9 mouse cellular contexts compared by ENCODE assay signal in genomic region chr5:112853179-112853578, GRCm38 (mm10). TPM values are rescaled to one million over a fixed set of nuclear protein-coding genes. Genes with fewer than 3 reads are reported as not detected.
A peak's percentile ranks its signal among the peaks of the same experiment; 100 is the strongest.
DNase-seq lines count a peak whose midpoint lies in the region; ATAC-seq and TF ChIP-seq lines count a peak whose summit lies in the region.
"Had no signal": no experiment of that assay in that cellular context is flagged by ENCODE, and none has a peak within 500 bp of the region (broad histone marks: within the 10 kb centered on the region; RNA-seq: fewer than 3 reads in every experiment).

No protein-coding gene starts in this region.

- no peak for TF ChIP-seq CTCF in heart, adult 2 months (IDR thresholded peaks at IDR 0.05)

- no peaks in the 10 kb centered on the region for H3K79me2 ChIP-seq in heart, adult 2 months (replicated peaks; ENCODE audit: control insufficient read depth, insufficient read depth, low read length)

- H3K9ac ChIP-seq in heart, adult 2 months (ENCODE audit: low read depth, low read length), result no peak overlapping the region
- no peak overlapping the region for H3K9ac ChIP-seq in heart, embryonic 11.5 days (ENCODE audit: low read depth, low read length)
- H3K9ac ChIP-seq in hindbrain, embryonic 15.5 days, result no peak overlapping the region
- H3K9ac ChIP-seq in neural tube, embryonic 13.5 days, result no peak overlapping the region

- no peaks in the 10 kb centered on the region for H3K27me3 ChIP-seq in heart, adult 2 months (ENCODE audit: control insufficient read depth, insufficient read depth, low read length)
- H3K27me3 ChIP-seq in heart, embryonic 11.5 days (ENCODE audit: control insufficient read depth, insufficient read depth, low read length), result 0 out of 2 replicates have a peak, but pooled peaks cover 4% of the 10 kb centered on the region
- no peaks in the 10 kb centered on the region for H3K27me3 ChIP-seq in hindbrain, embryonic 15.5 days
- peaks cover 20% of the 10 kb centered on the region for H3K27me3 ChIP-seq in limb, embryonic 10.5 days (ENCODE audit: low read depth, poor library complexity, severe bottlenecking)
- H3K27me3 ChIP-seq in neural tube, embryonic 13.5 days, result 0 out of 2 replicates have a peak, but pooled peaks cover 14% of the 10 kb centered on the region
- H3K27me3 ChIP-seq: CH12.LX had no signal

- no peak for TF ChIP-seq POLR2A in heart, adult 2 months (IDR thresholded peaks at IDR 0.05; ENCODE audit: insufficient read depth, low read depth, low read length)

- intact Hi-C loops in heart, adult 2 months (cut with DNase I), result loop anchor here (10.0 kb wide), 1 partner anchor 378 kb away; no protein-coding TSS in a partner anchor

- no peak overlapping the region for H3K4me2 ChIP-seq in heart, embryonic 11.5 days
- H3K4me2 ChIP-seq in hindbrain, embryonic 15.5 days, result no peak overlapping the region
- no peak overlapping the region for H3K4me2 ChIP-seq in neural tube, embryonic 13.5 days

- no peak for ATAC-seq in heart, embryonic 11.5 days (replicated peaks; ENCODE audit: insufficient number of reproducible peaks, low FRiP score, low TSS enrichment)
- peak; percentile 57; the same call in 1 of the 2 replicates for ATAC-seq in hindbrain, embryonic 15.5 days (ENCODE audit: low FRiP score, low read depth)
- ATAC-seq in neural tube, embryonic 13.5 days (ENCODE audit: low read depth), result peak; percentile 16; the same call in 1 of the 2 replicates

- H3K4me1 ChIP-seq in heart, adult 2 months (ENCODE audit: control insufficient read depth, insufficient read depth, low read length), result peaks cover 11% of the 10 kb centered on the region
- H3K4me1 ChIP-seq in heart, embryonic 11.5 days (ENCODE audit: control insufficient read depth, insufficient read depth, low read length), result peaks cover 20% of the 10 kb centered on the region
- H3K4me1 ChIP-seq in hindbrain, embryonic 15.5 days (replicated peaks), result peaks cover 51% of the 10 kb centered on the region
- peaks cover 73% of the 10 kb centered on the region for H3K4me1 ChIP-seq in limb, embryonic 10.5 days
- H3K4me1 ChIP-seq in neural tube, embryonic 13.5 days (replicated peaks), result peaks cover 79% of the 10 kb centered on the region

- DNase-seq in heart, adult 2 months, result peak; percentile 84 to 86
- peak; percentile 24 to 33 for DNase-seq in frontal cortex, postnatal 25 days (ENCODE audit: low spot score in 2 of 2)
- no peak for DNase-seq in limb, embryonic 10.5 days (ENCODE audit: low spot score)
- DNase-seq in urinary bladder, postnatal 4 days (ENCODE audit: low spot score in 2 of 2), result peak; percentile 73 to 77
- DNase-seq in cerebellum, adult 11-12 months, result no peak

- no peak overlapping the region for H3K4me3 ChIP-seq in heart, adult 2 months
- H3K4me3 ChIP-seq in heart, embryonic 11.5 days (ENCODE audit: low read depth, low read length), result no peak overlapping the region
- H3K4me3 ChIP-seq in hindbrain, embryonic 15.5 days, result no peak overlapping the region
- no peak overlapping the region for H3K4me3 ChIP-seq in limb, embryonic 10.5 days
- no peak overlapping the region for H3K4me3 ChIP-seq in neural tube, embryonic 13.5 days

- TF ChIP-seq EP300 in heart, adult 2 months (IDR thresholded peaks at IDR 0.05; ENCODE audit: insufficient read depth, low read depth, low read length), result peak; percentile 54; the same call in 1 of the 2 replicates

- 29% methylated on average over 8 of the region's 8 CpGs for WGBS in heart, adult 2 months
- 58% methylated on average over 8 of the region's 8 CpGs for WGBS in heart, embryonic 11.5 days (ENCODE audit: insufficient replicate concordance)
- 16% methylated on average over 8 of the region's 8 CpGs for whole genome bisulfite sequencing in hindbrain, embryonic 15.5 days
- WGBS in limb, embryonic 10.5 days, result 45% methylated on average over 8 of the region's 8 CpGs
- WGBS in neural tube, embryonic 13.5 days, result 11% methylated on average over 8 of the region's 8 CpGs

- no peak overlapping the region for H3K27ac ChIP-seq in heart, adult 2 months
- no peak overlapping the region for H3K27ac ChIP-seq in heart, embryonic 11.5 days (ENCODE audit: low read depth, low read length)
- peak overlapping the region; percentile 65 for H3K27ac ChIP-seq in hindbrain, embryonic 15.5 days (replicated peaks)
- peak overlapping the region; percentile 74 for H3K27ac ChIP-seq in limb, embryonic 10.5 days
- peak overlapping the region; percentile 86 for H3K27ac ChIP-seq in neural tube, embryonic 13.5 days (replicated peaks)

- no peaks in the 10 kb centered on the region for H3K9me3 ChIP-seq in heart, embryonic 11.5 days (replicated peaks; ENCODE audit: control insufficient read depth, low read length)
- no peaks in the 10 kb centered on the region for H3K9me3 ChIP-seq in hindbrain, embryonic 15.5 days
- no peaks in the 10 kb centered on the region for H3K9me3 ChIP-seq in limb, embryonic 10.5 days (replicated peaks)
- no peaks in the 10 kb centered on the region for H3K9me3 ChIP-seq in neural tube, embryonic 13.5 days

- H3K36me3 ChIP-seq in heart, adult 2 months (ENCODE audit: control insufficient read depth, insufficient read depth, low read length), result no peaks in the 10 kb centered on the region
- no peaks in the 10 kb centered on the region; the same call in 1 of the 2 replicates for H3K36me3 ChIP-seq in heart, embryonic 11.5 days (ENCODE audit: control insufficient read depth, insufficient read depth, low read length)
- H3K36me3 ChIP-seq in hindbrain, embryonic 15.5 days, result no peaks in the 10 kb centered on the region
- no peaks in the 10 kb centered on the region for H3K36me3 ChIP-seq in limb, embryonic 10.5 days
- no peaks in the 10 kb centered on the region for H3K36me3 ChIP-seq in neural tube, embryonic 13.5 days

RNA-seq across cellular contexts. Expression of gene Myo18b, which starts 43.0 kb away (rescaled TPM):
- total RNA-seq in heart, adult 2 months (2021), result 100 to 1,000 TPM; 198 to 235 TPM
- 74.3 and 111 TPM in 2 replicates for polyA plus RNA-seq in heart, adult 2 months (2012; rRNA removed)
- 22.2 and 26.3 TPM in 2 replicates for polyA plus RNA-seq in heart, embryonic 11.5 days (2014; fragmentation: Nextera tagmentation; extraction: Ambion mirVana)
- 1.0 and 1.5 TPM in 2 replicates for polyA plus RNA-seq in hindbrain, embryonic 15.5 days (2015; fragmentation: Nextera tagmentation; extraction: Ambion mirVana)
- polyA plus RNA-seq in limb, embryonic 10.5 days (2016; fragmentation: Nextera tagmentation; extraction: Ambion mirVana), result 0.30 and 0.41 TPM in 2 replicates
- polyA plus RNA-seq in neural tube, embryonic 13.5 days (2015; fragmentation: Nextera tagmentation; extraction: Ambion mirVana), result 1.4 and 1.5 TPM in 2 replicates
- total RNA-seq: CH12.LX had no signal

Comparison
In these comparisons a context has a peak if more than half of its experiments do, and no peak if none do; other contexts are left out.
1. DNase-seq: peak in heart, adult 2 months (2 of 2), frontal cortex, postnatal 25 days (2 of 2) and urinary bladder, postnatal 4 days (2 of 2); none in limb, embryonic 10.5 days (single experiment) and cerebellum, adult 11-12 months (single experiment).
2. H3K27ac ChIP-seq: peak in hindbrain, embryonic 15.5 days (single experiment), limb, embryonic 10.5 days (single experiment) and neural tube, embryonic 13.5 days (single experiment); none in heart, adult 2 months (single experiment) and heart, embryonic 11.5 days (single experiment).